Mouse (Mus musculus) kidney, postnatal 4 days (tissue): ENCODE data around the gene Cpeb3.
"Not testable (repeated sequence)": the region's sequence is repeated elsewhere in the genome, so short reads cannot be mapped to it uniquely, and the experiment has no call there.

Experiments used
- DNase-seq, 2 experiments: peaks; one replicate each; pipeline ENCODE4 v3.0.0; 2021; ENCODE audit warnings: mixed read lengths in 2 of 2

Cpeb3 gene

DNA sequence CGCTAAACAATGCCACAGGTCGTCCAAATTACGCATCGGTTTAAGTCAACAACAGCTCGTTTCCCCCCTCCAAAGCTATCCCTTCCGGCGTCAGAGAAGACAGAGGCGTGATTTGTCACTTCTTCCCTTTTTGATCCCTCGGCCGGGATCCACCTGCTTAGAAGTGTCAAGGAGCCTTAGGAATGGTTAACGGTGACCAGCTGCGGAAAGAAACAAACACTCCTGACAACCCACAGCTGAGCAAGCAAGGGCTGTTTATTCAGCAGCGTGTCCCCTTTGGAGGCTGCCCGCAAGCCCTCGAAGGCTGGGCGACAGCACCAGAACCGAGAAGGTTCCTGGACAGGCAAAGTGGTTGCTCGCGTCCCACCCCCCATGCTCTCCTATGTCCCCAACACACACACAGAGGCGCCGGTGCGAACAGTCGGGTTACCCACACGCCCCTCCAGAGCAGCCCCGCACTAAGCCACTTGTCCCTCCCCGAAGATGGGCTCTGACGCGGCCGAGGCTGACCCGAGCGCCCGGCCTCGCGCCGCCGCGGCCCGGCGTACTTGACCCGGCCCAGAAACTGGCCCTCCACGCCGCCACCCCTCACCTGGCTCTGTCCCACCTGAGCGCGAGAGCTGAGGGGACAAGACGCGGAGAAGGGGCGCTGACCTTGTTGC lies 1.6 kb downstream of the Cpeb3 start:
- DNase-seq, result peak; percentile 58 to 70

DNA sequence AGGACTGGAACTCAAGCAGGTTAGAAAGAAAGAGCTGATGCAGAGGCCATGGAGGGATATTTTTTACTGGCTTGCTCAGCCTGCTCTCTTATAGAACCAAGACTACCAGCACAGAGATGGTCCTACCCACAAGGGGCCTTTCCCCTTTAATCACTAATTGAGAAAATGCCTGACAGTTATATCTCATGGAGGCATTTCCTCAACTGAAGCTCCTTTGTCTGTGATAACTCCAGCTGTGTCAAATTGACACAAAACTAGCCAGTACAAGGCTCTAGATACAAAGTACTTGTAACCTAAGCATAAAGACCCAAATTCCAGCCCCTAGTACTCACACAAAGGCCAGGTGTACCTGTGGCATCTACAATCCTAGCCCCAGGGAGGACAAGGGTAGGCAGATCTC lies 3.2 kb downstream of the Cpeb3 start:
- not testable (repeated sequence) for DNase-seq

DNA sequence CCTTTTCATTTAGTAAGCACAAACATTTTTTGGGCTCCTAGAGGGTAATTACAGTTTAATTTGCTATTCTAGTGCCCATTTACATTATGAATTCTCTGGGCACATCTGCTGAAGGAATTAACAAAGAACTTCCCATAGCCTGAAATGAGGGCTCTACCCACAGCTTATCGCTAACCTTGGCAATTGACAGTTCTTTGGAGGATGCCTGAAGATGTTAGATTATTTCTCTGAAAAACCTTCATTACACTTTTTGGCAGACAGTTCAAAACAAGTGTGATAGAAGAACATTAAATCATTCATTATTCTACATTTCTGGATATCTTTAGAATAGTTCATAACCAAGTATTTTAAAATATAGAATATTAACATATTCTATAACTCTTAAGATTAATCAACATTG lies 5.0 kb downstream of the Cpeb3 start:
- DNase-seq, result no peak

- DNase-seq, result no peak
Observed at GRCm38 (mm10) chr19:37199889-37200288, 8.5 kb downstream of the Cpeb3 start.

- DNase-seq, result no peak
Observed at GRCm38 (mm10) chr19:37198165-37198880, 10.1 kb downstream of the Cpeb3 start.

DNA sequence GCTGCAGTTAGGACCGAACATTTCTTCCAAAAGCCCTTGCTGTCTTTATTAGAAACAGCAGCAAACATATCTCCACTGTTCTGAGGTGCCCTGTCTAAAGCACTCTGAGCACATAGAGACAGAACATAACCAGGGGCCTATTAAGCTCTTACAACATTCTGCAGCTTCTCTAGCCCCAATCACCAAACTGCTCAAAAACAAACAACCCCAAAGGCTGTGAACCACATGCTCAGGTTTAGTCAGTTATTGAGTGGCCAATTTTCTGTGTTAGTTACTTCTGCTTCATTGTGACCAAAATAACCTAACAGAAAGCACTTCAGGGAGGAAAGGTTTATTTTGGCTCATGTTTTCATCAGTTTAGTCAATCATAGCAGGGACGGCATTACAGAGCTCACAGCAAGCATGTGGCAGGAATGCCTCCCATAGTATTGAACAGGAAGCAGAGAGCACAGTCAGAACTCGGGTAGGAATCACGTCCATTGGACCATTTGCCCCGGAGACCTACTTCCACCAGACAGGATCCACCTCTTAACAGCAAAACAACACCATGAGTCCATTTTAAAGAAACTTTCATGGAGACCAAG lies 15.8 kb downstream of the Cpeb3 start:
- no peak for DNase-seq

DNA sequence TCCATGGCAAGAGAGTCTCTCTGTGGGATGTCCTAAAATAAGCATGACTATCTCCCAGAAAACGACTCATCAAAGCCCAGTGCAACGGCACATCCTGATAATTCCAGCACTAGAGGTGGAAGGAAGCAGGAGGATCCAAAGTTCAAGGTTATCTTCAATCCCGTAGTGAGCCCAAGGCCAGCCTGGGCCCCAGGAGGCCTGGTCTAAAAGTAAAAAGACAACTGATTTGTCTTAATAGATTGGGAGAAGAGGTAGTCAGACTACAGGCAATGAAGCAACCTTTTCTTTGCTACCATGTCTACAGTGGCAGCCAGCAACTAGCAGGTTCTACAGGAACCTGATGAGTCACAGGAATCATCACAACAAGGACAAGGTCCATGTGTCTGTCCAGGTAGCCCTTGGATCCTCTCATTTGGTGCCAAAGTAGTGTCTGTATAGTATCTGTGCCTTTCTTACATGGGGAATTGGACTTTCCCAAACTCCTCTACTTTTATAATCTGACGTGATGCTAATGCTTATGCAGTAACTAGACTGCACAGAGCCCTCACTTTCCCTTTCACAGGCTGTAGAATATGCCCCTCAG lies 19.9 kb downstream of the Cpeb3 start:
- no peak for DNase-seq

DNA sequence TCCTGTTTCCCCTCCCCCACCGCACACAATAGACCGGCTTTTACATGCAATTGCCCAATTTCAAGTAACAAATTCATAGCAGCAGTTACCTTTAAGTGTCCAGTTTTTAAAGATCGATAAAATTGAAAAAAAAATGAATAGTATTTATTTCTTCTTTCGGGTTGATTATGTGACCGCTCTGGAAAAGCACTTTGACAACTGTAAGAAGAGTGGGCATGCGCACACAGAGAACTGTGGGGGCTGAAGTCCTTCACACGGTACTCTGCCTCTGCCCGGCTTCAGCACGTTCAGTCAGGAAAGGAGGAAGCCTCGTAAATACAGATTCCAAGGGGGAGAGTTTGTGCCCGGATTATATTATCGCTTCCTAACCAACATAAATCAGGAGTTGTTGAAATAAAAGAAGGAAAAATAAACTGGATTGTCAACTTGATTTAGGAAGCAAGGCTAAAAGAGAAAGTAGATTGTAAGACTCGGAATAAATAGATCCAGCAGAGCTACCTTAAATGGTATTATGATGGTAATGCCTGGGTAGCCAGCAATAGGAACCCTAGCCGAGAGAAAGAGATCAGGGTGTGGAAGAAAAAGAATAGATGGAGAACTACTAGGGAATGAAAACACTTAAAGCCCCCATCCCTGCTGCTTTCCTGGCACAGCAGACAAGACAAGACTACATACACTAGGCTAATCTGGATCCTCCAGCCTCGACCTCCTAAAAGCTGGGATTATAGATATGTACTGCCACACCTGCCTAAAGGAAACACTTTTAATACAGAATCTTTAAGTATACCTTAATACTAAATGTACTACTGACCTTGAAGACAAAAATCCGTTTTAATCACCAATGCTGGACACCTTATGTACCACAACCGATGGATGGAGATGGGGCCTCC lies 30.3 kb downstream of the Cpeb3 start:
- DNase-seq, result peak; percentile 72 to 80

DNA sequence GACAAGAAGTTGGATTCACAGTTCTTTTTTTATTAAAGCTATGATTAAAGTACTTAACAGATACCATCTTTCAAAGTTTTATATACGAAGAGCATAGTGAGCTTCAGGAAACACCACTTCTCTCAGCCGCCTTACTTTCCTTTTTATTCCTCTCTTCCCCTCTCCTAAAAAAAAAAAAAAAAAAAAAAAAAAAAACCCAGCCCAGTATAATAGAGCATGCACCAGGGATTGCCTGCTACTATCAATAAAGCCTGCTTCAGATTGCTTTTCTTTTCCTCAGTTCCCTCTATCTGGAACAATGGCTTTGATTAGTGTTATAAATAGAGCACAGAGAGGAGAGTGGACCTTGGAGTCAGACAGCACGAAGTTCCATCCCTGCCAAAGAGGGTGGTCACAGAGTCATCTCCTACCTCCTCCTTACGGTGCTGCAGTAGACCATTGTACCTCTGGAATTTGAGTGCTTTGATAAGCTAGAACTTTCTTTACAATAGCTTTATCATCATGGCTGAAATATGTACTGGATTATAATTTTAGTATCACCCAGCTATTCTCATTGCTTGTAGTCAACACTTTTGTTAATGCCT lies 31.4 kb downstream of the Cpeb3 start:
- DNase-seq, result no peak

- DNase-seq, result peak; percentile 9 to 24
Observed at GRCm38 (mm10) chr19:37175919-37176318, 32.5 kb downstream of the Cpeb3 start.

DNA sequence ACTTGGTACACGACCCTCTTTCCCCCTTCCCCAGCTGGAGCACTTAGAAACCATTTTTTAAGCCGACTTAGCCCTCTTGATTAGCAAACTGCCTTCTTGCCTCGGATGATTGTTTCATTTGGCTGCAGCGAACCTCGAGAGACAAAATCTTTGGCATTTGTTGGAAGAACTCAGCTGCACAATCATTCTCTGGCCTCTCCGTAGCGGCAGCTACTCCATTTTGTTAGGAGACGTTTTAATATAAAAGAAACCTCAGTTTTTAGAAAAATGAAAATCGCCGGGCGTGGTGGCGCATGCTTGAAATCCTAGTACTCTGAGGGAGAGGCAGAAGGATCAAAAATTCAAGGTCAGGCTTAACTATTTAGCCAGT lies 33.0 kb downstream of the Cpeb3 start:
- peak; percentile 42 to 54 for DNase-seq

GRCm38 (mm10) chr19:37174716-37175435 lies 33.5 kb downstream of the Cpeb3 start:
- peak; percentile 65 to 71 for DNase-seq

GRCm38 (mm10) chr19:37174116-37174715 lies 34.2 kb downstream of the Cpeb3 start:
- DNase-seq, result peak; percentile 74 to 81

- DNase-seq, result no peak
Observed at GRCm38 (mm10) chr19:37173331-37174115, 34.9 kb downstream of the Cpeb3 start.

- no peak for DNase-seq
Observed at GRCm38 (mm10) chr19:37172566-37173130, 35.8 kb downstream of the Cpeb3 start.

GRCm38 (mm10) chr19:37172096-37172495 lies 36.3 kb downstream of the Cpeb3 start:
- DNase-seq, result no peak

GRCm38 (mm10) chr19:37156770-37157336 lies 51.5 kb downstream of the Cpeb3 start:
- no peak for DNase-seq

DNA sequence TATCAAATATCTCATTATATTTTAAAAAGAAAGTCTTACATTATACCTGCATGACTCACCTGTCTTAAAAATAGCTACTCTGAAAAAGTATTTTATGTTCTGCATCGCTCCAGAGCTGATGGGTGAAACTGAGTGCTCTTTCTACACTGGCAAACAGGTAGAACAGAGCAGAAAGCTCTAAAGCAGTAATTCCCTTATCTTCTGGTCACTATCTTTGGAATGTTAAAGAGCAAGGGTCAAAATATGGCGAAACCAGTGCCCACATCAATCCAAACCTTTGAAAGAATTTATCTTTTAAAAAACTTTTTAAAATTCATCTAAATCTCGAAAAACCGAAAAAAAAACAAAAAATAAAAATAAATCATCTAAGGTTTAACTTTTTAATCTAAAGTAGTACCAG lies 52.4 kb downstream of the Cpeb3 start:
- no peak for DNase-seq

- DNase-seq, result no peak
Observed at GRCm38 (mm10) chr19:37147145-37147544, 61.3 kb downstream of the Cpeb3 start.

- no peak for DNase-seq
Observed at GRCm38 (mm10) chr19:37145846-37146245, 62.6 kb downstream of the Cpeb3 start.
